Mouse (Mus musculus): Measurements from ENCODE around the gene Rps6ka2. TPM values are rescaled to one million over a fixed set of nuclear protein-coding genes. Genes with fewer than 3 reads are reported as not detected.
"Not testable (repeated sequence)": the region's sequence is repeated elsewhere in the genome, so short reads cannot be mapped to it uniquely, and the experiment has no call there.

The Rps6ka2 gene
- total RNA-seq, 1 experiment from 2014 or later: 15.3 TPM

GRCm38 (mm10) chr17:7170304-7171295, 685 bp downstream of the Rps6ka2 start:
- DNase-seq: peak; percentile 34

- peak; percentile 21 for DNase-seq
Observed at GRCm38 (mm10) chr17:7173331-7174028, 3.6 kb downstream of the Rps6ka2 start.

GRCm38 (mm10) chr17:7175293-7175692, 5.4 kb downstream of the Rps6ka2 start:
- DNase-seq: no peak

- DNase-seq: no peak
Observed at GRCm38 (mm10) chr17:7176394-7176793, 6.5 kb downstream of the Rps6ka2 start.

GRCm38 (mm10) chr17:7178196-7178595, 8.3 kb downstream of the Rps6ka2 start:
- no peak for DNase-seq

- no peak for DNase-seq
Observed at GRCm38 (mm10) chr17:7182187-7182586, 12.3 kb downstream of the Rps6ka2 start.

GRCm38 (mm10) chr17:7187037-7187436, 17.1 kb downstream of the Rps6ka2 start:
- DNase-seq: not testable (repeated sequence)

GRCm38 (mm10) chr17:7189425-7189824, 19.5 kb downstream of the Rps6ka2 start:
- DNase-seq: no peak

- DNase-seq: no peak
Observed at GRCm38 (mm10) chr17:7189975-7190374, 20.1 kb downstream of the Rps6ka2 start.

- no peak for DNase-seq
Observed at GRCm38 (mm10) chr17:7194140-7194840, 24.4 kb downstream of the Rps6ka2 start.

- no peak for DNase-seq
Observed at GRCm38 (mm10) chr17:7197121-7197925, 27.4 kb downstream of the Rps6ka2 start.

- no peak for DNase-seq
Observed at GRCm38 (mm10) chr17:7204771-7205406, 35.0 kb downstream of the Rps6ka2 start.

- no peak for DNase-seq
Observed at GRCm38 (mm10) chr17:7206434-7207145, 36.7 kb downstream of the Rps6ka2 start.

GRCm38 (mm10) chr17:7210648-7211047, 40.7 kb downstream of the Rps6ka2 start:
- DNase-seq: no peak

- DNase-seq: no peak
Observed at GRCm38 (mm10) chr17:7211893-7212292, 42.0 kb downstream of the Rps6ka2 start.

- DNase-seq: no peak
Observed at GRCm38 (mm10) chr17:7213214-7213613, 43.3 kb downstream of the Rps6ka2 start.

- no peak for DNase-seq
Observed at GRCm38 (mm10) chr17:7214061-7214460, 44.1 kb downstream of the Rps6ka2 start.

GRCm38 (mm10) chr17:7217791-7218329, 47.9 kb downstream of the Rps6ka2 start:
- no peak for DNase-seq

GRCm38 (mm10) chr17:7218396-7218795, 48.5 kb downstream of the Rps6ka2 start:
- no peak for DNase-seq

GRCm38 (mm10) chr17:7219044-7219718, 49.3 kb downstream of the Rps6ka2 start:
- no peak for DNase-seq
